Mouse (Mus musculus): Measurements from ENCODE around the gene Dguok.

Gene Dguok

GRCm38 (mm10) chr6:83496753-83497710, 9.7 kb downstream of the Dguok start:
- no peak for DNase-seq

DNA sequence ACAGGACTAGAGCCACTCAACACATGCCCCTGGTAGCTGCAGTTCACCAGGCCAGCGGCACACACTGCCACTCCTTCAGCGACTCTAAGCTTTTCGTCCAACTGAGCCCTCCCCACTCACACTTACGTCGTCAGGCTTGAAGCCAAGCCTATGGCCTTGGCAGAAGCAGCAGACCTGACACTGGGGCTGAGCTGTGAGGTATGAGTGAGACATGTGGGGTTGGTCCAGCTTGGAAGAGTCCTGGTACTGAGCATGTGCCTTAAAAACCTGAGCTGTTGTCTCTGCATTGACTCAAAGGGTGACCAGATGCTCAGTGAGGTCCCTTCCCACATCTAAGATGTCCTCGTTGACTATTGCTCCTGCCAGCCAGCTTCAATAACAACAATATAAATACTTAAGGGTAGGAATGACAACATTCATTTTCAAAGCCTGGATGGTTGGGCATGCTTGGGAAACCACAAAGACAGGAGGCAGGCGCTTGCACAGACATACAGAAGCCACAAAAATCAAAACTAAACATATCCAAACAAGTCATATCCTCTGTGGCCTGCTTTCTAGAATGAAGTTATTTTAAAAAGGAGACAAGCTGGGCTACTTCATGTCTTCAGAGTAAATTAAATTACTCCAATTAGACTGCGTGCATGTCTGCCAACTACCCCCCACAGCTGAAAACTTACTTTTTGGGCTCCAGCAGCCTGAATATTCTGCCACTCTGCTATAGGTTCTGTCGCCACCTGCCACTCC, 10.6 kb downstream of the Dguok start:
- DNase-seq, result no peak

GRCm38 (mm10) chr6:83490622-83491021, 16.1 kb downstream of the Dguok start:
- DNase-seq, result no peak

DNA sequence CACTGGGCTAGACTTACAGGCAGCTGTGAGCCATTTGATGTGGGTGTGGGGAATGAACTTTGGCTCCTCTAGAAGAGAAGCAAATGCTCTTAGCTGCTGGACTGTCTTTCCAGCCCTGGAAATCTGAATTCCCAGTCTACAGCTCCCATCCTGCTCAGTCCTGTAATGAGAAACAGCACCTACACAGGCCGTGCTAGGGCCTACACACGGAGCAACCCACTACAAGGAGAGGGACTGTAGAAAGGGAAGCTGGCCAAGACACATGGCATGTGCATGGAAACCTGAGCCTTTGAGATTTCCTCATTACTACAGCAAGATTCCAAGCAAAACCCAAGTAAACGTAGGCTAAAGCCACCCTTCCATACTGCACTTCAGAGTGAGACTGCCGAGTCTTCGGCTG, 18.6 kb downstream of the Dguok start:
- no peak for DNase-seq

DNA sequence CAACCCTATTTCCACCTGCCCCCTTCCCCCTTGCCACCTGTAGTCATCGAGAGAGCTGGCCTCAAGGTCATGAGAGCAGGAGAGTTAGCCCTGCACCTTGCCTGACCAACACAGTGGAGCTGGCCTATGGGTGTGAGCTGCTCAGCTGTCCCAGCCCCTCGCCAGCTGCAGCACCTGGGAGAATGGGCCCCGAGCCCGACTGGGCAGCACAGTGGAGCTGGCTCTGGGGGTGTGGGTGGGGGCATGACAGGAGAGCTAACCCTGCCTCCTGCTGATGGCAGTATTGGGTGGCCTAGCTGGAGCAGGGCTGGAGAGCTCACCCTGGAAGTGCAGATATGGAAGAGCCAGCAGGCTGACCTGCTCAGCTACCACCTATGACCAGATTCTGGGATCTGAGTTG, 19.5 kb downstream of the Dguok start:
- no peak for DNase-seq

DNA sequence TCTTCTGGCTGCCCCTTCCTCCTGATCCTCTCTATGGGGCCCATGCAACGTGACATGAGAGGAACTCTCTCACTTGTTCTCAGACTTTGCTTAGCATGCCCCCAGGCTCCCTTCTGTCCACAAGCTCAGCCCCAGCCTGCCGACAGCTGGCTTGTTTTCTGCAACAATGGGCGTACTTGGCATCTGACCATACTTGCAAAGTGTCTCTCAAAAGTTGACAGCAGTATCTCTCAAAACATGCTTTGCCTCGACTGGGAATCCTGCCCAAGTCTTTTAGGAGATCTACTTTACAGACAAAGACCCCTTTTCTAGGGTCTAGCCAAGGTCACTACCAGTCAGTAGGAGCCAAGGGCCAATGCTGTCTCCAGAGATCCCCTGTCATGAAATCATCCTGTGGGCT, 20.9 kb downstream of the Dguok start:
- no peak for DNase-seq

DNA sequence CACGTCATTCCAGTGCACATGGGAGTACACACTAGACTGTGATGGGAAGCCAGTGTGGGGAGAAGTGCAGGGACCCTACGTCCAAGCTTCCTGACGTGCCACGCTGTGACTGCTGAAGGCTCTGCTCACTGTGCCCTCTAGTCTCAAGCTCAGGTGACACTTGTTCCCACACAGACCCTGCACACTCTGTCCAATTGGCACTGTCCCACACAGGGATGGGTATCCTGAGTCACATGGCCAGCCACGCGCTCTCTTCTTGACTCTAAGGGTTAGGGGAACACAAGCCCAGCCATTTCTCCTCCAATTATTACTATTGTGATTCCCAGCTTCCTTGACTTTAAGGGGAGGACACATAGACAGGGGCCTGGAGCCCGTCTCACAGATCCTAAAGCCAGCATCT, 23.0 kb downstream of the Dguok start:
- DNase-seq, result no peak

DNA sequence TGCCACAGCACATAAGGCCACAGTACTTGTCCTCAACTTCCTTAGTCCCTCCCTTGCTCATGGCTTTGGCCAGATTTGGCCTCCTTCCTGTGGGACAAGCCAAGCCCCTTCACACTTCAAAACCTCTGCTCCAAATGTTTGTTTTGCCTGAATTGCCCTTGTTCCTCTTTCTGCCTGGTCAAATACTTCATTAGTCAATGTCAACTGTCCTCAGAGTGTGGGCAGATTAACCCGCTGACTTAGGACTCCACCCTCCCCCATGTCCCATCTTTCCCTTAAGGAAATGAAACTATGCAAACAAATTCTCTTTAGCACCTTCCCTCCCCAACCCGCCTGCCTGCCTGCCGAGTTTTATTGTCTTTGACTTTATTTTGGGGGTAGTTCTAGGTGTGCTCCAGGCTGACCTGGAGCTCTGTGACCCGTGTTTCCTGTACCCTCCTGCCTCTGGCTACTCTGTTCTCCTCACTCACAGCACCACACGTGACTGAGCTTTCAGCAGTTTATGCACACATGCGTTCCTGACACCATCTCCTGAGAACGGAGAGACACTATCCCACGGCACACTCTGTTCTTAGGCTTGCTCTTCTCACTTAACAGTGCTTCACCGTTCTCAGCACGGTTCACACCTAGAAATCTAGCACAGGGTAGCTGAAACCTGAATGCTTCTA, 24.2 kb downstream of the Dguok start:
- DNase-seq, result no peak

DNA sequence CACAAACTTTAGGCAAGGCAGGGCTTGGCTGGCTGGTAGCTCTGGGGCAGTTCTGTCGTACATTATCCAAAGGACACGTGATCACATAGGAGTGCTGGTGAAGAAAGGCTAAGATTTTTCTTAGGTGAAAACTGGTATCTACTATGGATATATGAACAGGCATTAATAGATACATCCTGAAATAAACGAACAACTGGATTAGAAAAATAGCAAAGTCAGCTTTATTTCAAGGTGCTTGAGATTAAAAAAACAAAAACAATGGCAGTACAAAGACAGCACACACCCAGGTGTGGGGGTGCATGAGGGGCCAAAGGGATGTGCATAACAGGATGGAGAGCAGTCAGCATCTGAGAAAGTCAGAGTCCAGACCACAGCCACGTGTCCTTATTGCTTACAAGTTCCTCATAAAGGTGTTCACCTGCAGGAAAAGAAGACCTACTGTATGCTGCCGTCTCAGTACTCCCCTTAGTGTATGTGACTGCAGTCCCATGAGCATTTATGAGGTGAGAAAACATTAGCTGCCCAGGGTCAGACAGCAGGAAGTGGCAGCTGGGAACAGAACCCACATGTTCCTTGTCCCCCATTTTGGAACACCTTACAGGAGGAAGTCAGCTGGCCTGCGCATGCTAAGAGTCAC, 26.6 kb downstream of the Dguok start:
- no peak for DNase-seq

DNA sequence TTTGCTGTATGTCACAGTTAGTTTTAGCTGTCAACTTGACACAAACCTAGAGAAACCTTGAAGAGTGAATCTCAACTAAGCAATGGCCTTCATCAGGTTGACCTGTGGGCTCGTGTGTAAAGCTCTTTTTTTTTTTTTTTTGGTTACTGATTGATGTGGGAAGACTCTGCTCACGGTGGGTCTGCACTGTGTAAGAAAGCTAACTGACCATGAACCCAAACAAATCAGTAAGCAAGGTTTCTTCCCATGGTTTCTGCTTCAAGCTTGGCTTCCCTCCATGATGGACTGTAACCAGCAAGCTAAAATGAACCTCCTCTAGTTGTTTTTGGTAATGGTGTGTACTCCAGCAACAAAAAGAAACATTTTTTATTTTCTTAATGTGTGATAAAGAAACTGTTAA, 27.6 kb downstream of the Dguok start:
- DNase-seq, result no peak

- no peak for DNase-seq
Observed at GRCm38 (mm10) chr6:83478628-83479027, 28.1 kb downstream of the Dguok start.

- DNase-seq, result no peak
Observed at GRCm38 (mm10) chr6:83478217-83478616, 28.6 kb downstream of the Dguok start.

GRCm38 (mm10) chr6:83475431-83475830, 31.3 kb downstream of the Dguok start:
- DNase-seq, result no peak

DNA sequence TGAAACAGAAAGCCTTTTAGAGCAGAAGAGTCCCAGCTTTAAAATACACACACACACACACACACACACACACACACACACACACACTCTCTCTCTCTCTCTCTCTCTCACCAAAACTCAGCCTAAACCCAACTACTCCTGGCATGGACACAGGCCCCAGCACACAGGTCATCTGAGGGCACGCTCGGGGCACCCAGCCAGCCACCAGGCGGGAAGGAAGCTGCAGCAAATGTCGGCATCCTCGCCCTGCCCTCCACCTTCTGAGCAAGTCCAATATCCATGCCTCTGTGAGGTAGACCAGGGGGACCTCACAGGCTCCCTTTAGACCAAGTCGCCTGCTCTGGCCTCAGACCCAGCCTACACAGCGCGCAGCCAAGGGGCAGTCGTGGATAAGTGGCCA, 33.5 kb downstream of the Dguok start:
- no peak for DNase-seq

- no peak for DNase-seq
Observed at GRCm38 (mm10) chr6:83471739-83472138, 35.0 kb downstream of the Dguok start.

- DNase-seq, result no peak
Observed at GRCm38 (mm10) chr6:83464011-83464410, 42.8 kb downstream of the Dguok start.

DNA sequence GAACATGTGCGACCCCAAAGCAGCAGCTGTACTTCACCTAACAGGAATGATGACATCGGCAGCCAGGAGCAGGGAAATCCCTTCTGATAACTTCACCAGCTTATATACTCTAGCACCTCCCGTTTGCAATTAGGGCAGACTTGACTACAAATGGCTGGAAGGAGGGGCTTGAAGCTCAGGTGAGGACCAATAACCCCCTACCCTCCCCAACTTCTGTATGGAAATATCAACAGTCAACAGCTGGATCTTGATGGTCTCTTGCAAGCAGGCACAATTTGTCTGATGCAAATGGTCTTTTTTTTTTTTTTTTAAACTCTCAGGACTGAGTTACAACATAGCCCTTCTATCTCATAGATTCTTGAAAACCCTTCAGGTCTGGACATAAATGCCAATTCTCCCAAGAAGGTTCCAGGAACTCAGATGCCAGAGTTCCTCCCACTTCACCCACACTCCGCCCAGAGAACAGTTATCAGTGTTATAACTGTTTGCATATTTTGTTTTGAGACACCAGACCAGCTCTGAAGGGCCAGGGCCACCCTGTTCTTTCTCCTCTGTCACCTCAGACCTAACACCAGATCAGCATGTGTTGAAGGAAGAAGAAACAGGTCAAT, 47.6 kb downstream of the Dguok start, which contains the start of gene Tet3:
Gene Tet3 (minus strand): TSS at position 51 of the 611 bp plus-strand sequence.
- no peak for DNase-seq

DNA sequence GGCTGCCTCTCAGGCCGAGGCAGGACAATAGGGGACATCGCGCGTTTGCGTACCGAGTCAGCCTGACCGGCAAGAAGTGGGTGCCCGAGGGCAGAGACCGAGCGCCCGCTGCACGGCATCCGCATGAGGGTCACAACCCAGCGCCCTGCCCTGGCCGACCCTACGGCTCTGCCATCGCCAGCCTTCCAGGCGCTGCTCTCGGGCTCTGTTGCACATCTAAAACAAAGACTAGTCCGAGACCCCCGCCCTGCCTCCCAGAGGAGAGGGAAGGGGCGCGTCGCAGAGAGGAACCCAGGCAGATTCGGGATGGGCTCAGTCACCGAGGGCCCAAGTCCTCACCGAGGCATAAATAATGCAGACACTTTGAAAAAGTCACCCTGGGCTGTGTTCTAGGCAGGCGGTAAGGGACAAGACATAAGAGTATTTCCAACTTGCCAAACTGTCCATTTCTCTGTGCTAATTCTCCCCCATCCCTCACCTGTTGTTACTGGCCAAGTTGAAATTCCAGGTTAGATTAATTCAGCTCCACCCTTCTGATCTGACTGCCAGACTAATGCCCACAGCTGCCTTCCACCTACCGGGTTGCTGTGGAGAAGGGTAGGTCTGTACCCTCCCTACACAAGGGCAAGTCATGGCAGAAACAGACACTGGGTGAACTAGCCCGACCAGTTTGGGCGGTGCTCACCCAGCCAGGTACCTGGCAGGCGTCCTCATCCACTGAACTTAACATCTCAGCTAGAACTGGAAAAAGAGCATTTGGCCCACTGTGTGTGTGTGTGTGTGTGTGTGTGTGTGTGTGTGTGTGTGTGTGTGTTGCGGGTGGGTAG, 49.6 kb downstream of the Dguok start:
- no peak for DNase-seq

GRCm38 (mm10) chr6:83456131-83456983, 50.4 kb downstream of the Dguok start:
- DNase-seq, result peak; percentile 77

DNA sequence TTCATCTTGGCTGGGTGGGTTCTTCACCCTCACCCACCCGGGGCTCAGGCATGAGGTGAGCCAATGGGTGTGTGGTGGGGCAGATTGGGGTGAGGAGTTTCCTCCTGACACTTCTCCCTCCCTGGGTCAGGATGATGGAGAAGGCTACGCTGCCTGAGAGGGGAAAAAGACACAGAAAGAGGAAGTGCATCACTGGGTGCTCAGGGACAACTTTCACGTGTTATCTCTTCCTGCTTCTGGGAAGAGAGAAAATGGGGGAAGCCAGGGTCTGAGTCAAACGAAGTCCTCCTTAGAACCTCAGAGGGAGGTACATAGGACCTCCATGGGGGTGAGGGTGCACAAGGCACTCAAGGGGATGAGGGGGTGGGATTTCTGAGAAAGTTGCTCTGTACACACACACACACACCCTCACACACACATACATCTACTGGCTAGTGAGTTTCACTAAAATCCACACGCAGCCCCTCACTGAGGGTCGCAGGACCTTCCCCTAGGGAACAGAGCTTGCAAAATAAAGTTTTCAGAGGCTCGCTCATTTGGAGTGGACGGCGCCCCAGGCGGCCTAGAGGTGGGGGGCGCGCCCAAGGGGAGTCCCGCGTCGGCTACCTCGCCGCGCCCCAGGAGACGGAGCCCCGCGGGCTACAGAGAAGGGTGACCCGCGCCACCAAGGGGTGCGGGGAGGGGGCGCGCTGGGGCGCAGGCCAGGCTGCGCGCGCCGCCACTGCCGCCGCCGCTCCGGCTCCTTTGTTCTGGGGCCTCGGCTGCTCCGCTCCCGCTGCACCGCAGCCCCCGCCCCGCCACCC, 51.2 kb downstream of the Dguok start:
- peak; percentile 16 for DNase-seq

Measured in liver (tissue).